Mouse (Mus musculus) heart, postnatal 0 days (tissue): ENCODE measurements at regions not wholly inside any gene's neighbourhood (a gene's known extent, or its start where the extent isn't known, plus 50 kb on each side); places are given as distances from the start of the nearest gene placed in this dataset.

Source experiments
- CTCF ChIP-seq: IDR thresholded peaks from 2 replicates; pipeline ENCODE4 v1.5.1; 2016; ENCODE audit warnings: antibody characterized with exemption, control low read depth, low read depth
- EP300 ChIP-seq: IDR thresholded peaks from 2 replicates; pipeline ENCODE4 v1.6.1; 2016; ENCODE audit warnings: antibody characterized with exemption, low read depth

DNA sequence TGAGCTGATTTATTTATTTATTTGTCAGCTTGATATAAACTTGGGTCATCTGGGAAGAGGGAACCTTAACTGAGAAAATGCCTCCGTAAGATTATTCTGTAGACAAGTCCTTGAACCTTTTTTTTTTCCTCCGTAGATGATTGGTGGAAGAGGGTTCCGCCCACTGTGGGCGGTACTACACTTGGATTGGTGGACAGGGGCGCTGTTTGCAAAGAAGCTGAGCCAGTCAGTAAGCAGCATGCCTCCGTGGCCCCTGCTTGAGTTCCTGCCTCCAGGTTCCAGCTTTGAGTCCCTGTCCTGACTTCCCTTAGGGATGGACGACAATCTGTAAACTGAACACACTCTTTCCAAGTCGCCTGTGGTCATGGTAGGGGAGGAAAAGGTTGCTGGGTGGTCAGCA is 259.4 kb upstream of the Sulf2 start:
- TF ChIP-seq EP300, result no peak
- no peak for TF ChIP-seq CTCF
